Mouse (Mus musculus): ENCODE data around the gene Fbxo2.
"Not testable (repeated sequence)": the region's sequence is repeated elsewhere in the genome, so short reads cannot be mapped to it uniquely, and the experiment has no call there.

Fbxo2 gene

DNA sequence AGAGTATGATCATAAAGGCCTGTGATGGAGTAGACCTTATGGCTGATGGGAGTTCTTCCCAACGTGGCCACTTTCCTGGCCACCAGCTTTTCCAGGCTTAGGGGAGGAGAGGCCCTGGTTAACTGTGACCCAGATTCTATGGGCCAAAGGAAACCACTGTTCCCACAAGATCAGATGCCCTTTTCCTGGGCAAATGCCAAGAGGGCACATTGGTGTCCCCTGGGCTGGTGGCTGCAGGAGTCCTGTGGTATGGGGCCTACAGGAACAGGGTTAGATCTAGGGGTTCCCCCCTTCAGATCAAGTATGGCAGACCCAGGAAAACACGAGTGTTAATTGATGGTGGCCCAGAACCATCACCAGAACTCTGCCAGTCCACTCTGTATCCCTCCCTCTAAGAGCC is 12.7 kb upstream of the Fbxo2 start:
- DNase-seq, result no peak

DNA sequence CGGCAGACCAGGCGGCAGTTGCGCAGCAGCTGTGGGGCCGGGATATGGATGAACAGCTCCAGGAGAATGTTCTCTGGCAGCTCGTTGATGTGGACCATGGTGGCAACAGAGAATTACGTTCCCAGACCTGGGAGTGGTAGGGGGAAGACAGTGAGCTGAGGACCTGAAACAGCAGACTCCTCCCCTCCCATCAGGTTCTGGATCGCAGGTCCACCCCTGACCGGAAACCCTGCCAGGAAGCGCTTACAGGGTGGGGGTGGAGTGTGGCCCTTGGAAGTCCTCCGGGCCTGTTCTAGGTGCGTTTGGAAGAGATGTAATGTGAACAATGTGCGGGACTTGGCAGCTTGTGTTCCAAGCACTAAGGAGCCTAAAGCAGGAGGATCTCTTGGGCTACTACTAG is 10.9 kb upstream of the Fbxo2 start:
- DNase-seq, result no peak

DNA sequence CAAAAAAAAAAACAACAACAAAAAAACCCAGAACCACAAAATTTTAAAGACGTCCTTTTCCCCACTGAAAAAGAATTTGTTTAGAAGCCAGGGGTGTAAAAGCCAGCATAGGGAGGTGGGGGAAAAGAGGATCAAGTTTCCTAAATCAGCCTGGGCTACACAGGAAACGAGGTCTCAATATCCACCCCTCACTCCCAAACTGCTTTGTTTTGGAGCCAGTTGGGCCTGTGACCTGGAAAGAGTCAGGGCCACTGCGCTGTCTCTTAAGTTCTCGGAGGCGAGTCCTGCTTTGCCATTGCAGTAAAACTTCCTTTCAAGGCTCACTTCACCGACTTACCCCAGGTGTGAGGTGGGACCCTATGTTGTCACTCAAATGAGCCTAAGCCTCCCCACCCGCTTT is 10.2 kb upstream of the Fbxo2 start:
- no peak for DNase-seq

DNA sequence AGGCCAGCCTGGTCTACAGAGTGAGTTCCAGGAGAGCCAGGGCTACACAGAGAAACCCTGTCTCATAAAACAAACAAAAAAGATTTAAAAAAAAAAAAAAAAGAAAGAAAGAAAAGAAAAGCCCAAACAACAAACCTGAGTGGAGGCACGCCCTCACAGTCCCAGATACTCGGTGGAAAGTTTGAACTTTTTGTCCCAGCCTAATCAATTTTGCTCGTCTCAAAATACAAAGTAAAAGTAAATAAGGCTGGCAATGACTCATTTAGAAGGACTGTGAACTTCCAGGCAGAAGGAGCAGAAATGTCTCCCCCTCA is 9.5 kb upstream of the Fbxo2 start:
- no peak for DNase-seq

DNA sequence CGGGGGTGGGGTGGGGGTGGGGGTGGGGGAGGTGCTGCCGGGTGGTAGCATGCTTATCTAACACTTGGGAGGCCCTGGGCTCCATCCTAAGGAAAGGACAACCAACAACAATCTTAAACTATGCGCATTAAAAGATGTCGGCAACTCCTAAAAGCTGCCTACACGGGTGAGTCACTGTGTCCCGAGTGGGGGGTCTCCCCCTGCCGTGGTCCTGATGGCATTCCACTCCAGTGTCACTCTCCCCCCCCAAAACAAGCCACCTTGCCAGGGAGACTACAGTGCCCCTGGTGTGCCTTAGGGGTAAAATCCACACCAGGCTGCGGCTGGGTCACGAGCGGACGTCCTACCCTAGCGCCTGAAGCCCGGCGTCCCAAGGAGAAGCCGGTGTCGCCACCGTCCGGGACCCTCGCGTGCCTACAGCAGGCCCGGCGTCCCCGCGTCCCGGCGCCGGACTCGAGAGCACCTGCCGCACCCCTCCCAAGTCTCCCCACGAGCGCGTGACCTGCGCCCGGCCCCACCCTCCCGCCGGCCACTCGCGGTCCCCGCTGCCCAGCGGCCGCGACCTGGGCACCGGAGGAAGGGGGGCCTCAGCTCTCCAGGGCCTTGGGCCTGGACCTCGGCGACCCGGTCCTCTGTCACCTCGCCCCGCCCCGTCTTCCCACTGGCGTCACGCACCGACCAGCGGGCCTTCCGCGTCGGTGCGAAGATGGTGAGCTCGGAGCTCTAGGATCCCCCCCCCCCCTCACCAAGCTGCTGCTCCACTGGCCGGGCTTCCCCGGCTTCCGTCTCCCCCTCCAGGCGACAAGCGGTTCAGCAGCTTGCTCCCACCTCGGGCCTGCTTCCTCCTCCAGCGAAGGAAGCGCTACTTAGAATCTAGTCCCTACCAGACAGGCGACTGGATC is 8.9 kb upstream of the Fbxo2 start, which contains the start of gene Fbxo6:
TSS of gene Fbxo6 (minus strand) at position 874 of the 902 bp plus-strand sequence.
- peak; percentile 84 for DNase-seq

DNA sequence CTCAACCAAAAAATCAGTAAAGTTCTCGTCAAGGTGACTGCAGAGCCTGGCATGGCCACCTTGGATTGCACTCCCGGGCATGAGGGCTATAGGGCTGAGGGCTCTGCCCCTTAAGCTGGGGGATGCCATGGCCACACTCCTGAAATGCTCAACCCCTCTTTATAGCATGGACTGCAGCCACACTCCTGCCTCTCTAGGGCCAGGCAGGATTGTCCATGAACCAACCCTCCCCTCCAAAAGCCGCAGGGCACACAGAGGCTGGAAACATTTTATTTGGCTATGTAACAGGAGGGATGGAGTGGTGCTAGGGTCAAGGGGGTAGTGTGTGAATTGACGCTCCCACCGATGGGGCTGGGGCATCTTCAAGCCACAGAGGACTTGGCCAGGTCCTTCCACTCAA is 7.9 kb upstream of the Fbxo2 start:
- DNase-seq, result no peak

DNA sequence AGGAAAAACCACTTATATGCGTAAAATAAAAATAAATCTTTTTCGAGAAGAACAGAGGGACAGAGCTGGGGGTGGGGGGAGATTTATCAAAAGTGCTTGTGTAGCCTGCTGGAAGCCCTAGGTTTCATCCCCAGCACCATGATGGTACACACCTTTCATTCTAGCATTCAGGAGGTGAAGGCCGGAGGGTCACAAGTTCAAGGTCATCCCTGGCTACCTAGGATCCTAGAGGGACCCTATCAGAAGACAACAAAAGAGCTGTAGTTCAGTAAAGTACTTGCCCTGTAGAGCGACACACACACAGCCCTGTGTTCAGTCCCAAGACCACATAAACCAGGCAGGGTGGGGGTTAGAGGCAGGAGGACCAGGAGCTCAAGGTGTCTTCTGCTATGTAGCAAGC is 6.4 kb upstream of the Fbxo2 start:
- no peak for DNase-seq

DNA sequence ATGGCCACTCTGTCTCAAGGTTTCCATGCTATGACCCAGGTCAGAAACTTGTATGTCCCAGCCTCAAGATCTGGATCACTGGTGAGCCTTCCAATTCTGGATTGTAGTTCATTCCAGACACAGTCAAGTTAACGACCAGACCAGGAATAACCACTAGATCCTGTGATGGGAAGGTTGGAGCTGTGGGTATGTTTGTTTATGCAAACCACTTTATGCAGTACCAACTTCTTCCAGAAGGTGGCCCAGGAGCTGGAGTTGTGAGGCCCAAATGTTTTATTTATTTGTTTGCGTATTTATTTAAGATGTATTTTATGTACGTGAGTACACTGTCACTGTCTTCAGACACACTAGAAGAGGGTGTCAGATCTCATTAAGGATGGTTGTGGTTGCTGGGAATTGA is 5.4 kb upstream of the Fbxo2 start:
- DNase-seq, result peak; percentile 69

DNA sequence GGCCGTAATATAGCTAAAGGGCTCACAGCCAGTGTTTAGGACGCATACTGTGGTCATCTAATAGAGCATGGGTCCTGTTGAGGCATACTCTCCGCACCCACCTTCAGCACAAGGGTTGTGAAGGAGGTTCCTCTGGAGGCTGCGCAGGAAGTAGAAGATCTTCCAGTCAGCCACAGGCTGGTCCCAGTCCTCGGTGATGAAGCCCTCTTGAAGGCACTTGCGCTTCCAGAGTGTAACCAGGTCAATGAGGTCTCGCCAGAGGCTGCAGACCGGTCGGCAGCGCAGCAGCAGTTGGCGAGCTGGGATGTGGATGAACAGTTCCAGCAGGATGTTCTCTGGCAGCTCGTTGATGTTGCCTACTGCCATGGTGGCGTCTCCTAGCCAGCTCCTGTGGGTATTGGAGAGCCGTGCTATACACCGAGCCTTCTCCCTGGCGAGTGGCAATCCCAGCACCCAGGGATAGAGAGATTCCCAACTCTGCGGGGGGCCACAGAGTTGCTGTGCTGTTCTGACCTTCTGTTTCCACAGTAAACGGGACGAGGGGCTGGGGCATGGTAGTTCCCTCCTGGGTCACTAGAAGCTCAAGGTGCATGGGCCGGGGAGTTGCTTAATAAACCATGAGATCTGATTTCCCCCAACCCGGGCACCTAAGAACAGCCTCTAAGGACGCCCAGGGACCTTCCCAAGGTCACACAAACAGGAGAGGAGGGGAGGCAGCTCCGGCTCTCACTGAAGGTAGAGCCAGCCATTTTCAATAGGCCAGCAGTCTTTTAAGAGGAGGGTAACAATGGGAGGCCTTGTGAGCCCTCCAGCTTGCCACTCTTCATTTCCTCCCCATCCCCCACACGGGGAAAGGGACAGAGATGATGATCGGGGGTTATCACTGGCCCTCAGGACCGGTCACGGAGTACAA is 1.7 kb upstream of the Fbxo2 start:
- DNase-seq, result no peak

DNA sequence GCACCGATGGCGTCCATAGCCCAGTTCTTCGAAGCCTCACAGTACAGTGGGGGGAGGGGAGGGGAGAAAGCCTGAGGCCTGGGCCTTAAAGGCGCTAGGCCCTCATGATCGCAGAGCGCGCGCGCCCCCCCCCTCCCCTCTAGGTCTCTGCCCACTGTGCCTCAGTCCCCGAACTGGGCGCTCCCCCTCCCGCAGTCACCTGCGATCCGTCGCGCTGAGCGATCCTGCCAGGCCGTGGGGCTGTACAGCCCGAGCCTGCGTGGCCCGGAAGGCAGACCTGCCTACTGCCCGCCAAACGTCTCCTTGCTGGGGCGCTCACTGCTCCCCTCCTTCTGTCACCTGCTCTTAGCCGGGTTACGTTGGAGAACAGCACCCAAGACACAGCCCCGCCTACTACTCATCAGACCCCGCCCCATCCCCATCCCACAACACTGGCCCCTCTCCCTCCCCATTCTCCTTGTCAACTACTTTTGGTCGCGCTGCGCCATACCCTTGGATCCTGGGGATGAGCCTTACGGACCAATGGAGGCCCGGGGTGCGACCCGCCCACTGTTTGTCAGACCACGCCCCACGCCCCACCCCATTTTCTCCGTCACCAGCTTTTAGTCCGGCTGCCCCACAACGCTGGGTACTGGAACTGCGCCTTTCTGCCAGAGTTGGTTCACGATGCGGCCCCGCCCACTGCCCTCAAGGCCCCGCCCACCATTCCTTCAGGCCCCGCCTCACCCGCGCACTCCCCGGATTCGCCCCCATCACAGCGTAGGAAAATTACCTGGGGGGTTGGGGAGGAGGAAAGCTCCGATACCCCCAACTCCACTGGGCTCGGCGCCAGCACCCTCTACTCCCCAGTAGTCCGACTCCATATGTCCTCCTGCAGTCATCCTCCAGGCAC is 631 bp upstream of the Fbxo2 start:
- peak; percentile 97 for DNase-seq

DNA sequence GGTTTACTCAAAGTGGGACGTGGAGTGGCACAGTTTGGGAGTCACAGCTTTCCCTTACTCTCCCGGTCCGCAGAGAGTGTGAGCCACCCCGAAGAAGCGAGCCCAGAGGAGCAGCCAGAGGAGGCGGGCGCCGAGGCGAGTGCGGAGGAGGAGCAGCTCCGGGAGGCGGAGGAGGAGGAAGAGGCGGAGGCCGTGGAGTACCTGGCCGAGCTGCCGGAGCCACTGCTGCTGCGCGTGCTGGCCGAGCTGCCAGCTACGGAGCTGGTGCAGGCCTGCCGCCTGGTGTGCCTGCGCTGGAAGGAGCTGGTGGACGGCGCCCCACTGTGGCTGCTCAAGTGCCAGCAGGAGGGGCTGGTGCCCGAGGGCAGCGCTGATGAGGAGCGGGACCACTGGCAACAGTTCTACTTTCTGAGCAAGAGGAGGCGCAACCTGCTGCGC is 3.6 kb downstream of the Fbxo2 start:
- peak; percentile 81 for DNase-seq

DNA sequence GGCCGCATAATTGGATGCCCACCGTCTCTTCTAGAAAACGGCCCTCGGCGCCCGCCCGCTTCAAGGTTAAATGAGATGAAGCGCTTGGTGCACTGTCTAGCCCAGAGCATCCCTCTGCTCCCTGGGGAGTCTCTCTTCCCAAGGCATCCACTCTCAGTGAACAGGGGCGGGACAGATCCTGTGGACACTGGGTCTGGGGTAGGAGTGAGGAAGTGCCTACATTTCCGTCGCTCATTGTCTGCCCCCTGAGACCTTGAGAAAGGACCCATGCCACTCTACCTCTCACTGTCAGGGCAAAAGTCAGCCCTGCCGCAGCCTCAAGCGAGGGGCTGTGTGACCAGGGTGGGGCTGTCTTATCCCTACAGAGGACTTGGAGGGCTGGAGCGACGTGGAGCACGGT is 4.0 kb downstream of the Fbxo2 start:
- no peak for DNase-seq

DNA sequence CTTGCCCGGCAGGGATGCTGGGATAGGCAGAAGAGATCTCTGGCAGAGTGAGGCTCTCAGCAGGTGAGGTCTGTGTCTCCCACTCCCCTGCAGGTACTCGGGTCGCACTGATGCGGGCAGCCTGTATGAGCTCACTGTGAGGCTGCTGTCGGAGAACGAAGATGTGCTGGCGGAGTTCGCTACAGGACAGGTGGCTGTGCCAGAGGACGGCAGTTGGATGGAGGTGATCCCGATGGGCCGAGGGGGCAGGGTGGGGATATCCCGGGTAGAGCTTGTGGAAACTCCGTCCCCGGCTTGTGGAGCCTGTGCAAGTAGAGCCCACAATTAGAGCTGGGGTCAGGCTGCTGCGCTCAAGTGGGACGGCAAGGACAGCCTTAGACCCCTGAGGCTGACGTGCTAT is 5.1 kb downstream of the Fbxo2 start:
- no peak for DNase-seq

DNA sequence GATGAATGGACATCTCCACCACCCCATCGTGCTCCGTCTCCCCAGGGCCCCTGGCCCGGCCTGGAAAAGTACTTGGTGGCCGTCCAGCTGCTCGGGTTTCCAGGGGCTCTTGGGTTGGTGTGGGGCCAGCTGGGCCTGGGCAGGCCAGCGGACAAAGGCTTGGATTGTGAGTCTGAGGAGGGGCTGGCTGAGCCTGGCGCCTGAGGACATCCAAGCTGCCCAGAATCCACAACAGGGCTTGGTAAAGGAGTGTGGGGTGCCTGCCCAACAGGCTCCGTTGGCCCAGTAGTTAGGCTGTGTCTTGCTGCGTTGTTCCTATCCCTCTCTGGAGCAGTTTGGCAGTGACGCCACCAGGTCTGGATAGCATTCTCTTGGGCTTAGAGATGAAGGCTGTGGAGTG is 6.0 kb downstream of the Fbxo2 start:
- peak; percentile 69 for DNase-seq

DNA sequence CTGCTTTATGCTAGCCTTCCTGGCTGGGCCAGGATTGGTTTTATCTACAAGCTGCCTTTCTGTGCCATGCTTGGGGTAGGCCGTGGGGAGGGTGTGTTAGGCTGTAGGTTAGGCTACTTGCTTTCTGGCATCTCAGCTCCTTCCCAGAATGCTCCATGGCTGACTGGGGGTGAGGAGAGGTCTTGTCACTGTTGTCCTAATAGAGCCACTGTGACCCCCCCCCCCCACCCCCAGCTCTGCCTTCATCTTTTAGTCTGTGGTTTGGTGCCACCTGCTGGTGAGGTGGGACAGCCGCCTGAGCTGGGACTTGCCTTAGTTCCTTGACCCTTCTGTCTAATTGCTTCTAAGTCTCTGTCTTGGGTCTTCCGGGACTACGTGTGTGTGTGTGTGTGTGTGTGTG is 6.6 kb downstream of the Fbxo2 start:
- peak; percentile 83 for DNase-seq

DNA sequence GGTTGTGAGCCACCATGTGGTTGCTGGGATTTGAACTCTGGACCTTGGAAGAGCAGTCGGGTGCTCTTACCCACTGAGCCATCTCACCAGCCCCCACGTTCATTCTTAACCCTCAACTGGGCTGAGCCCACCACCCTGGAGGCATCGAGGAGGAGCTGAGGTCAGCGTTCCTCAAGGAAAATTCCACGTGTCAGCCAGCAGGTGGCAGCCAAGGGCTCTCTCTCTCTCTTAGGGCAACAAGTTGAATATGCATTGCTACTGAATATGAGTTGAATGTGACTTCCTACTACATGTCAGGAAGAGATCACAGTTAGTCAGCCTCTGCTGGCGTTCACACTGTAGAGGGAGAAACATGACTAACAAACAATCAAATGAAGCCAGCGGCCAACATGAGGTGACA is 7.9 kb downstream of the Fbxo2 start:
- DNase-seq, result peak; percentile 67

DNA sequence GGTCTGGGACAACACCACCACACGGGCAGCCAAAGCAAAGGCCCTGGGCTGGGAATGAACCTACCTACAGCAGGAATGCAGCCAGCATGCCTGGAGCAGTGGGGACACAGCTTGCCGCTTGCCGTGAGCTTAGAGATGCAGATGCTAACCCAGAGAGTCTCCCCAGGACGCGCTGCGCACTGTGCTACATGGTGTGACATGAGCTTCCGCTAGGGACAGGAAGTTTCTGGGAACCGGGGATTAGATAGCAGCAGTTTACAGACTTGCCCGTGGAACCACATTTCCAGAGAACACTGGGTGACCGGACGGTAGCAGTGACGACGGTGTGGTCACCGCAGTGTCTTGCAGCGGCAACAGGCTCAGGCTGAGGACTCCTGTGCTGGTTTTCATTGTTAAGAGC is 9.2 kb downstream of the Fbxo2 start:
- DNase-seq, result no peak

DNA sequence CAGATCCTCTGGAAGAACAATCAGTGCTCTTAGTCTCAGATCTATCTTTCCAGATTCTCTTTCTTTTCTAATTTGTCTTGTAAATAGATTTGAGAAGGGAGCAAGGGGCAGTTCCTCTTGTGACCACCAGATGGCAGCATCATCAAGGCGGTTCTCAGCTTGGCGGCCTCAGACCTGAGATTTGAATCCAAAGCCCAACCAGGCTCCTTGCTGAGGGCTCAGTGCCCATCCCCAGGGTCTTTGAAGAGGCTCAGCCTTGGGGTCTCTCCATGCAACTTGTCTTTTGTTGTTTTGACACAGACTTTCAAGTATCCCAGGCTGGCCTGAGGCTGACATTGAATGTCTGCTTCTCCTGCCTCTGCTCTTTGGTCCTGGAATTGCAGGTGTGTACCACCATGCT is 10.4 kb downstream of the Fbxo2 start:
- peak; percentile 44 for DNase-seq

DNA sequence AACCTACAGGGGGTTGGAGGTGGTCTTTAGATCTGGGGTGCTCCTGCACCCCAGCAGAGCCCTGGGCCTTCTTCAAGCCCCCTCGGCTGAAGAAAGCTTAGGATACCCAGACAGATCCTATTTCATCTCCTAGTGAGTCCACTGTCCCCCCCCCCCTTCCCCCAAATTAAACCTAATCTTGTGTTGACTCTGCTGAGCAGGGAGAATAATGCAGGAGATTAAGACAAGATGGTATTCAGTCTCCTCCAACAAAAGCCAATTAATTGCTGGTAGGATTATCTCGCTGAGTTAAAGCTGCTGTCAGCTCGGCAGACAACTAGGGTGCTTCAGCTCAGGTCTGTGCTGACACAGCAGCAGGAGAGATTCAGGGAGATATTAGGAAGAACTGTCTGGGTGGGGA is 10.8 kb downstream of the Fbxo2 start:
- no peak for DNase-seq

DNA sequence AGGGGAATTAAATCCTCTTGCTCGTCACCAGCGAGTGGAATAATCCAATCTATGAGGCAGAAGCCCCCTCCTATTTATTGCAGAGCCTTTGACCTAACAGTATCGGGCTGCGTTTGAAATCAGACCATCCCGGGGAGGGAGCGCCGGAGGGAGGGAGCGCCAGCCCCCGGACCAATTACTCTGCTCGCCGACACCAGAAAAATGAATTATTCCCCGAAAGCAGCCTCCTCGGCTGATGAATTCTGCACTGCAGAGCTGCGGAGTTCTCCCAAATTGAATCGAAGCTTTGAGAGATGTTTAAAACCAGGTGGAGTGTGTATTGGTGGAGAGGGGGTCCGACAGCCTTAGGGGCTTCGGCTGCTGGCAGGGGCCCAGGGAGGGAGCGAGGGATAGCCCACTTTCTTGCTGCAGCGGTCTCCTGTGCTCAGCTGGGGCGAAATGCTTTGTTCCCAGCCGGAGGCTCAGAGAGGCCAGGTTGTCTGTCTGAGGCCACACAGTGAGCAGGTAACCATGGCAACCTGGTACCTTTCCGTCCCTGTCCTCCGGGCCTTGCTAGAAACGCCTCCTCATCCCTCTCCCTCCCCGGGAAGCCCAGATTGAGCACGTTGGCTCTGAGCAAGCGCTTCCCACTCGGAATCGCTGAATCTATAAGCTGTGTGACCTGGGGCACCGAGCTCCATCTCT is 13.5 kb downstream of the Fbxo2 start:
- no peak for DNase-seq

DNA sequence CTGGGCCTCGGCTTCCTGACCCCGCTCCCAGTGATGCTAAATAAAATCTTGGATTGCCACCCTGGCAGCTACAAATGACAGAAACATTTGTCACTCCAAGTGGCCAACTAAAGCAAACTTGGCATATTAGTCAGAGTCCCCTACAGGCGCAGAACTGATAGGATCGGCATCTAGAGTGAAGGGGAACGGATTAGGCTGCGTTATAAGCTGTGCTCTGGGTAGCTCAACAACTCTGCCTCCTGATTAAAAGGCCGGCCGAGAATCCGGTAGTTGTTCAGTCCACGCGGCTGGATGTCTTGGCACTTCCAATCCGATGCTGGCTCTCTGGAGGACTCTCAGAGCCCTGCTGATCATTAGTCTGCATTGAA is 14.1 kb downstream of the Fbxo2 start:
- no peak for DNase-seq

DNA sequence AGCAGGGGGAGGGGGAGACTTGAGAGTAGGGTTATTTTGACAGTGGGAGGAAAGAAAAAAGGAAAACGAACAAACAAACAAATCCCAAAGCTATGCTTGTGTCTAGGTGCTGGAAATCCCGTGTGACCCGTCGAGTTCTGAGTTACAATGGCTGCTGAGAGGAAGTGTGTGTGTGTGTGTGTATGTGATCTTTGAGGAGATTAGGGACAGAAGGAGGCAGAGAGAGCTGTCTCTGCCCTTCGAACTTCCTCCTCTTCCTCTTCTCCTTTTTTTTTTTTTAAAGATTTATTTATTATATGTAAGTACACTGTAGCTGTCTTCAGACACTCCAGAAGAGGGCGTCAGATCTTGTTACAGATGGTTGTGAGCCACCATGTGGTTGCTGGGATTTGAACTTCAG is 16.2 kb downstream of the Fbxo2 start:
- not testable (repeated sequence) for DNase-seq
